Mouse (Mus musculus) forebrain, embryonic 14.5 days (tissue): ENCODE measurements at regions not wholly inside any gene's neighbourhood (a gene's known extent, or its start where the extent isn't known, plus 50 kb on each side); places are given as distances from the start of the nearest gene placed in this dataset.
A peak's percentile ranks its signal among the peaks of the same experiment; 100 is the strongest.

ENCODE experiments used
- ATAC-seq: fragments of 200-750 bp; cut with Nextera tagmentation; 2 replicates; pipeline ENCODE4 v1.8.0; 2017; ENCODE audit warnings: mild to moderate bottlenecking, moderate library complexity
- DNase-seq: peaks from one replicate; pipeline ENCODE4 v3.0.0-alpha.2; 2015; ENCODE audit warnings: low spot score
- H3K27ac ChIP-seq: fragments of 300-500 bp; sonication (generic); 2 replicates; pipeline ENCODE4 v1.5.1; 2014; ENCODE audit warnings: low read depth, mild to moderate bottlenecking, control low read depth, low read length, moderate library complexity
- H3K27me3 ChIP-seq: fragments of 300-500 bp; sonication (generic); replicated peaks from 2 replicates; pipeline ENCODE4 v1.6.1; 2014; ENCODE audit warnings: low read length, control low read depth, mixed read lengths; ENCODE audit not compliant: control insufficient read depth, insufficient read depth
- H3K36me3 ChIP-seq: fragments of 300-500 bp; sonication (generic); 2 replicates; pipeline ENCODE4 v1.6.1; 2014; ENCODE audit warnings: low read length, control low read depth; ENCODE audit not compliant: control insufficient read depth, insufficient read depth
- H3K4me1 ChIP-seq: fragments of 300-500 bp; sonication (generic); 2 replicates; pipeline ENCODE4 v1.6.1; 2014; ENCODE audit warnings: antibody characterized with exemption, low read length, control low read depth; ENCODE audit not compliant: control insufficient read depth, insufficient read depth
- H3K4me2 ChIP-seq: fragments of 300-500 bp; sonication (generic); 2 replicates; pipeline ENCODE4 v1.6.1; 2014; ENCODE audit warnings: mild to moderate bottlenecking, control low read depth, low read length
- H3K4me3 ChIP-seq: fragments of 300-500 bp; sonication (generic); 2 replicates; pipeline ENCODE4 v1.5.1; 2014; ENCODE audit warnings: low read depth, low read length, control low read depth
- H3K9ac ChIP-seq: fragments of 300-500 bp; sonication (generic); 2 replicates; pipeline ENCODE4 v1.6.1; 2014; ENCODE audit warnings: mild to moderate bottlenecking, low read length, control low read depth, moderate library complexity
- H3K9me3 ChIP-seq: fragments of 300-500 bp; sonication (generic); replicated peaks from 2 replicates; pipeline ENCODE4 v1.6.1; 2016; ENCODE audit warnings: low read length, control low read depth, mixed read lengths; ENCODE audit not compliant: control insufficient read depth
- WGBS: fragments of 180-500 bp; shearing (Covaris S2); extraction: QIAGEN DNeasy Blood & Tissue Kit; methylation state at CpG from one replicate; pipeline ENCODE4 v1.1.7; 2014; 5-methylcytosine and 5-hydroxymethylcytosine counted together

- Histone ChIP-seq H3K27ac (no peak overlapping the region), H3K9ac (no peak overlapping the region), H3K36me3 (no peaks in the 10 kb centered on the region), H3K4me3 (no peak overlapping the region), H3K4me2 (no peak overlapping the region), H3K9me3 (no peaks in the 10 kb centered on the region), H3K4me1 (no peaks in the 10 kb centered on the region), H3K27me3 (no peaks in the 10 kb centered on the region)
- DNase-seq, result no peak
- WGBS, result 95% methylated on average over 8 of the region's 8 CpGs
- ATAC-seq, result no peak
Measured at GRCm38 (mm10) chr10:115717064-115717463, 99.6 kb upstream of the Tspan8 start.

- WGBS, result 95% methylated on average over 3 of the region's 3 CpGs
- DNase-seq (no peak), ATAC-seq (no peak)
- Histone ChIP-seq H3K4me1 (no peaks in the 10 kb centered on the region), H3K9me3 (no peaks in the 10 kb centered on the region), H3K4me2 (no peak overlapping the region), H3K36me3 (no peaks in the 10 kb centered on the region), H3K27me3 (no peaks in the 10 kb centered on the region), H3K9ac (no peak overlapping the region), H3K27ac (no peak overlapping the region), H3K4me3 (no peak overlapping the region)
Measured at GRCm38 (mm10) chr10:115722589-115722988, 94.0 kb upstream of the Tspan8 start.

GRCm38 (mm10) chr10:115742634-115743347 is 73.8 kb upstream of the Tspan8 start:
- Histone ChIP-seq H3K4me3 (no peak overlapping the region), H3K27ac (no peak overlapping the region), H3K4me2 (no peak overlapping the region), H3K36me3 (no peaks in the 10 kb centered on the region), H3K9me3 (no peaks in the 10 kb centered on the region), H3K9ac (no peak overlapping the region), H3K27me3 (no peaks in the 10 kb centered on the region), H3K4me1 (no peaks in the 10 kb centered on the region)
- 91% methylated on average over 10 of the region's 10 CpGs for WGBS
- DNase-seq (no peak), ATAC-seq (no peak)

- DNase-seq (peak; percentile 19), ATAC-seq (no peak)
- Histone ChIP-seq H3K27ac (no peak overlapping the region), H3K27me3 (no peaks in the 10 kb centered on the region), H3K9me3 (no peaks in the 10 kb centered on the region), H3K4me1 (no peaks in the 10 kb centered on the region), H3K9ac (no peak overlapping the region), H3K36me3 (no peaks in the 10 kb centered on the region), H3K4me2 (no peak overlapping the region), H3K4me3 (no peak overlapping the region)
- WGBS, result 28% methylated on average over 2 of the region's 2 CpGs
Measured at GRCm38 (mm10) chr10:115749844-115750243, 66.8 kb upstream of the Tspan8 start.

GRCm38 (mm10) chr10:115750250-115750649 is 66.4 kb upstream of the Tspan8 start:
- no peaks in the 10 kb centered on the region for H3K27me3 ChIP-seq
- no peak for DNase-seq

GRCm38 (mm10) chr10:115758667-115759066 is 58.0 kb upstream of the Tspan8 start:
- WGBS, result 84% methylated on average over 1 of the region's 1 CpGs
- no peak overlapping the region for H3K27ac ChIP-seq
- no peak overlapping the region for H3K4me2 ChIP-seq
- H3K36me3 ChIP-seq, result no peaks in the 10 kb centered on the region
- H3K9ac ChIP-seq, result no peak overlapping the region
- no peaks in the 10 kb centered on the region for H3K9me3 ChIP-seq
- DNase-seq, result no peak
- no peaks in the 10 kb centered on the region for H3K4me1 ChIP-seq
- H3K27me3 ChIP-seq, result no peaks in the 10 kb centered on the region
- H3K4me3 ChIP-seq, result no peak overlapping the region
- ATAC-seq, result no peak

More at GRCm38 (mm10) chr10:115750250-115750649, 66.4 kb upstream of the Tspan8 start:
- H3K27ac ChIP-seq, result no peak overlapping the region
- peak; percentile 15; the same call in 1 of the 2 replicates for ATAC-seq
- no peak overlapping the region for H3K9ac ChIP-seq
- H3K9me3 ChIP-seq, result no peaks in the 10 kb centered on the region
- WGBS, result 55% methylated on average over 5 of the region's 5 CpGs
- no peak overlapping the region for H3K4me3 ChIP-seq
- no peak overlapping the region for H3K4me2 ChIP-seq
- no peaks in the 10 kb centered on the region for H3K36me3 ChIP-seq
- H3K4me1 ChIP-seq, result no peaks in the 10 kb centered on the region
